Mouse (Mus musculus): ENCODE measurements around the gene Slc16a9. TPM values are rescaled to one million over a fixed set of nuclear protein-coding genes. Genes with fewer than 3 reads are reported as not detected.

Slc16a9 gene
- polyA plus RNA-seq, 1 experiment from 2014 or later = 5.5 TPM

- H3K27ac ChIP-seq (ENCODE audit: low read length) = no peak overlapping the region
- no peak overlapping the region for H3K4me3 ChIP-seq (ENCODE audit: low read length)
- ATAC-seq (ENCODE audit: low FRiP score, low TSS enrichment) = no peak
- H3K27me3 ChIP-seq (ENCODE audit: insufficient read depth, low read length) = no peaks in the 10 kb centered on the region
- 85% methylated on average over 9 of the region's 9 CpGs for WGBS
- H3K9me3 ChIP-seq (ENCODE audit: low read length) = no peaks in the 10 kb centered on the region
- no peaks in the 10 kb centered on the region for H3K4me1 ChIP-seq (ENCODE audit: insufficient read depth, low read length)
- H3K36me3 ChIP-seq (ENCODE audit: insufficient read depth, low read length) = no peaks in the 10 kb centered on the region
- H3K9ac ChIP-seq (replicated peaks; ENCODE audit: low read length) = no peak overlapping the region
- no peak overlapping the region for H3K4me2 ChIP-seq (replicated peaks; ENCODE audit: low read depth, low read length)
Measured at GRCm38 (mm10) chr10:70264337-70265036, 19.6 kb downstream of the Slc16a9 start.

- no peak for ATAC-seq (ENCODE audit: low FRiP score, low TSS enrichment)
- 81% methylated on average over 6 of the region's 6 CpGs for WGBS
- Histone ChIP-seq H3K9ac (replicated peaks; ENCODE audit: low read length) (no peak overlapping the region), H3K4me1 (ENCODE audit: insufficient read depth, low read length) (no peaks in the 10 kb centered on the region), H3K9me3 (ENCODE audit: low read length) (no peaks in the 10 kb centered on the region), H3K4me2 (replicated peaks; ENCODE audit: low read depth, low read length) (no peak overlapping the region), H3K27me3 (ENCODE audit: insufficient read depth, low read length) (no peaks in the 10 kb centered on the region), H3K4me3 (ENCODE audit: low read length) (no peak overlapping the region), H3K27ac (ENCODE audit: low read length) (no peak overlapping the region), H3K36me3 (ENCODE audit: insufficient read depth, low read length) (no peaks in the 10 kb centered on the region)
Measured at GRCm38 (mm10) chr10:70266501-70266900, 21.6 kb downstream of the Slc16a9 start.

GRCm38 (mm10) chr10:70268581-70269446 lies 23.9 kb downstream of the Slc16a9 start:
- no peaks in the 10 kb centered on the region for H3K27me3 ChIP-seq (ENCODE audit: insufficient read depth, low read length)
- 76% methylated on average over 23 of the region's 23 CpGs for WGBS
- no peak for ATAC-seq (ENCODE audit: low FRiP score, low TSS enrichment)
- H3K9ac ChIP-seq (replicated peaks; ENCODE audit: low read length) = no peak overlapping the region
- H3K4me3 ChIP-seq (ENCODE audit: low read length) = no peak overlapping the region
- no peak overlapping the region for H3K27ac ChIP-seq (ENCODE audit: low read length)
- H3K9me3 ChIP-seq (ENCODE audit: low read length) = no peaks in the 10 kb centered on the region
- H3K4me1 ChIP-seq (ENCODE audit: insufficient read depth, low read length) = no peaks in the 10 kb centered on the region
- H3K4me2 ChIP-seq (replicated peaks; ENCODE audit: low read depth, low read length) = no peak overlapping the region
- H3K36me3 ChIP-seq (ENCODE audit: insufficient read depth, low read length) = no peaks in the 10 kb centered on the region

GRCm38 (mm10) chr10:70269447-70269787 lies 24.5 kb downstream of the Slc16a9 start:
- no peak overlapping the region for H3K4me3 ChIP-seq (ENCODE audit: low read length)
- H3K4me1 ChIP-seq (ENCODE audit: insufficient read depth, low read length) = no peaks in the 10 kb centered on the region
- H3K4me2 ChIP-seq (replicated peaks; ENCODE audit: low read depth, low read length) = no peak overlapping the region
- no peaks in the 10 kb centered on the region for H3K9me3 ChIP-seq (ENCODE audit: low read length)
- H3K27ac ChIP-seq (ENCODE audit: low read length) = no peak overlapping the region
- H3K9ac ChIP-seq (replicated peaks; ENCODE audit: low read length) = no peak overlapping the region
- WGBS = 100% methylated on average over 2 of the region's 2 CpGs
- no peaks in the 10 kb centered on the region for H3K36me3 ChIP-seq (ENCODE audit: insufficient read depth, low read length)
- no peak for ATAC-seq (ENCODE audit: low FRiP score, low TSS enrichment)
- H3K27me3 ChIP-seq (ENCODE audit: insufficient read depth, low read length) = no peaks in the 10 kb centered on the region

GRCm38 (mm10) chr10:70276678-70277077 lies 31.8 kb downstream of the Slc16a9 start:
- no peak overlapping the region for H3K4me2 ChIP-seq (replicated peaks; ENCODE audit: low read depth, low read length)
- no peak overlapping the region for H3K4me3 ChIP-seq (ENCODE audit: low read length)
- H3K4me1 ChIP-seq (ENCODE audit: insufficient read depth, low read length) = no peaks in the 10 kb centered on the region
- H3K27me3 ChIP-seq (ENCODE audit: insufficient read depth, low read length) = no peaks in the 10 kb centered on the region
- no peaks in the 10 kb centered on the region for H3K9me3 ChIP-seq (ENCODE audit: low read length)
- no peak overlapping the region for H3K9ac ChIP-seq (replicated peaks; ENCODE audit: low read length)
- H3K27ac ChIP-seq (ENCODE audit: low read length) = no peak overlapping the region
- WGBS = 50% methylated on average over 1 of the region's 1 CpGs
- ATAC-seq (ENCODE audit: low FRiP score, low TSS enrichment) = no peak
- no peaks in the 10 kb centered on the region for H3K36me3 ChIP-seq (ENCODE audit: insufficient read depth, low read length)

GRCm38 (mm10) chr10:70279349-70279748 lies 34.4 kb downstream of the Slc16a9 start:
- Histone ChIP-seq H3K9ac (replicated peaks; ENCODE audit: low read length) (no peak overlapping the region), H3K4me2 (replicated peaks; ENCODE audit: low read depth, low read length) (no peak overlapping the region), H3K4me1 (ENCODE audit: insufficient read depth, low read length) (no peaks in the 10 kb centered on the region), H3K27ac (ENCODE audit: low read length) (no peak overlapping the region), H3K36me3 (ENCODE audit: insufficient read depth, low read length) (no peaks in the 10 kb centered on the region), H3K9me3 (ENCODE audit: low read length) (no peaks in the 10 kb centered on the region), H3K4me3 (ENCODE audit: low read length) (no peak overlapping the region), H3K27me3 (ENCODE audit: insufficient read depth, low read length) (no peaks in the 10 kb centered on the region)
- 77% methylated on average over 8 of the region's 8 CpGs for WGBS
- no peak for ATAC-seq (ENCODE audit: low FRiP score, low TSS enrichment)

- H3K4me3 ChIP-seq (ENCODE audit: low read length) = no peak overlapping the region
- no peak overlapping the region; the same call in 1 of the 2 replicates for H3K9ac ChIP-seq (replicated peaks; ENCODE audit: low read length)
- H3K4me1 ChIP-seq (ENCODE audit: insufficient read depth, low read length) = peaks cover 13% of the 10 kb centered on the region
- no peaks in the 10 kb centered on the region for H3K36me3 ChIP-seq (ENCODE audit: insufficient read depth, low read length)
- peak overlapping the region; percentile 26 for H3K4me2 ChIP-seq (replicated peaks; ENCODE audit: low read depth, low read length)
- WGBS = 35% methylated on average over 9 of the region's 9 CpGs
- H3K9me3 ChIP-seq (ENCODE audit: low read length) = no peaks in the 10 kb centered on the region
- no peak overlapping the region for H3K27ac ChIP-seq (ENCODE audit: low read length)
- peak; percentile 28; the same call in 1 of the 2 replicates for ATAC-seq (ENCODE audit: low FRiP score, low TSS enrichment)
- H3K27me3 ChIP-seq (ENCODE audit: insufficient read depth, low read length) = no peaks in the 10 kb centered on the region
Measured at GRCm38 (mm10) chr10:70287825-70288235, 42.9 kb downstream of the Slc16a9 start.

- no peak overlapping the region for H3K4me2 ChIP-seq (replicated peaks; ENCODE audit: low read depth, low read length)
- H3K4me3 ChIP-seq (ENCODE audit: low read length) = no peak overlapping the region
- 0 out of 2 replicates have a peak, but pooled peaks have one; percentile 12 for ATAC-seq (ENCODE audit: low FRiP score, low TSS enrichment)
- no peaks in the 10 kb centered on the region for H3K27me3 ChIP-seq (ENCODE audit: insufficient read depth, low read length)
- H3K36me3 ChIP-seq (ENCODE audit: insufficient read depth, low read length) = no peaks in the 10 kb centered on the region
- whole genome bisulfite sequencing = 46% methylated on average over 14 of the region's 14 CpGs
- no peaks in the 10 kb centered on the region for H3K9me3 ChIP-seq (ENCODE audit: low read length)
- H3K4me1 ChIP-seq (ENCODE audit: insufficient read depth, low read length) = peaks cover 13% of the 10 kb centered on the region
- no peak overlapping the region for H3K27ac ChIP-seq (ENCODE audit: low read length)
- no peak overlapping the region for H3K9ac ChIP-seq (replicated peaks; ENCODE audit: low read length)
Measured at GRCm38 (mm10) chr10:70288406-70289327, 43.8 kb downstream of the Slc16a9 start.

GRCm38 (mm10) chr10:70292014-70292413 lies 47.1 kb downstream of the Slc16a9 start:
- no peak for ATAC-seq (ENCODE audit: low FRiP score, low TSS enrichment)
- no peaks in the 10 kb centered on the region for H3K27me3 ChIP-seq (ENCODE audit: insufficient read depth, low read length)
- WGBS = 34% methylated on average over 7 of the region's 7 CpGs

More at GRCm38 (mm10) chr10:70292014-70292413, 47.1 kb downstream of the Slc16a9 start:
- Histone ChIP-seq H3K9ac (replicated peaks; ENCODE audit: low read length) (no peak overlapping the region), H3K27ac (ENCODE audit: low read length) (no peak overlapping the region), H3K4me1 (ENCODE audit: insufficient read depth, low read length) (peaks cover 25% of the 10 kb centered on the region), H3K4me2 (replicated peaks; ENCODE audit: low read depth, low read length) (no peak overlapping the region), H3K36me3 (ENCODE audit: insufficient read depth, low read length) (no peaks in the 10 kb centered on the region), H3K4me3 (ENCODE audit: low read length) (no peak overlapping the region), H3K9me3 (ENCODE audit: low read length) (no peaks in the 10 kb centered on the region)

Measured in kidney, embryonic 16.5 days (tissue).